Mouse (Mus musculus) small intestine, adult 10 weeks (tissue): ENCODE data around the gene Ppp2r5a. TPM values are rescaled to one million over a fixed set of nuclear protein-coding genes. Genes with fewer than 3 reads are reported as not detected.

Experiments
- polyA plus RNA-seq: library from polyadenylated mRNA; stranded (reverse); fragments of 350-450 nt; fragmentation: Illumina TruSeq; extraction: RNeasy Lipid Tissue Mini Kit (QIAGEN cat#74804); gene quantifications from one replicate; pipeline ENCODE4 v1.2.3, GENCODE M21; 2014; ENCODE audit warnings: low replicate concordance

Ppp2r5a gene
- 162 TPM for polyA plus RNA-seq

GRCm38 (mm10) chr1:191403074-191403473 is at the start of gene Ppp2r5a:
TSS of gene Ppp2r5a (minus strand) at chr1:191403272.

GRCm38 (mm10) chr1:191325726-191326232 is 77.3 kb downstream of the Ppp2r5a start, which contains the start of gene Tmem206:
TSS of gene Tmem206 (plus strand) at chr1:191325912.

GRCm38 (mm10) chr1:191317591-191318196 is 85.4 kb downstream of the Ppp2r5a start, which contains the start of gene Nenf:
TSS of gene Nenf (minus strand) at chr1:191318194.

Other genes starting within 250 kb of the Ppp2r5a start
- gene Fam71a, start 238.5 kb downstream of the Ppp2r5a start, polyA plus RNA-seq, result not detected
- 5.0 TPM for gene Atf3, start 185.2 kb downstream of the Ppp2r5a start, polyA plus RNA-seq
- not detected for gene Nenf, start 85.1 kb downstream of the Ppp2r5a start, polyA plus RNA-seq
- gene Tmem206, start 77.4 kb downstream of the Ppp2r5a start, polyA plus RNA-seq, result 4.2 TPM
- gene Dtl, start 172.3 kb upstream of the Ppp2r5a start, polyA plus RNA-seq, result 10.5 TPM
- 7.3 TPM for gene Ints7, start 172.4 kb upstream of the Ppp2r5a start, polyA plus RNA-seq